Mouse (Mus musculus) MN1 (cell line): ENCODE measurements at regions not wholly inside any gene's neighbourhood (a gene's known extent, or its start where the extent isn't known, plus 50 kb on each side); places are given as distances from the start of the nearest gene placed in this dataset.
A peak's percentile ranks its signal among the peaks of the same experiment; 100 is the strongest.

ENCODE experiments used
- DNase-seq: peaks from one replicate; pipeline ENCODE4 v3.0.0-alpha.2; 2016; ENCODE audit warnings: low spot score

GRCm38 (mm10) chr6:88964071-88964470, 62.0 kb downstream of the Tpra1 start:
- DNase-seq, result no peak

GRCm38 (mm10) chr6:88964911-88965310, 62.9 kb downstream of the Tpra1 start:
- no peak for DNase-seq

GRCm38 (mm10) chr6:88965361-88966226, 63.5 kb downstream of the Tpra1 start:
- no peak for DNase-seq

GRCm38 (mm10) chr6:88966501-88966900, 64.5 kb downstream of the Tpra1 start:
- peak; percentile 14 for DNase-seq

GRCm38 (mm10) chr6:88968842-88969241, 66.8 kb downstream of the Tpra1 start:
- no peak for DNase-seq

GRCm38 (mm10) chr6:88971729-88972128, 69.7 kb downstream of the Tpra1 start:
- peak; percentile 87 for DNase-seq

GRCm38 (mm10) chr6:88974457-88974856, 72.4 kb downstream of the Tpra1 start:
- DNase-seq, result no peak

GRCm38 (mm10) chr6:88976581-88976980, 74.5 kb downstream of the Tpra1 start:
- no peak for DNase-seq

- no peak for DNase-seq
Observed at GRCm38 (mm10) chr6:88976994-88977393, 74.9 kb downstream of the Tpra1 start.

GRCm38 (mm10) chr6:88978970-88979369, 76.9 kb downstream of the Tpra1 start:
- DNase-seq, result no peak

- DNase-seq, result peak; percentile 63
Observed at GRCm38 (mm10) chr6:88980112-88980511, 78.1 kb downstream of the Tpra1 start.

- no peak for DNase-seq
Observed at GRCm38 (mm10) chr6:88981544-88981943, 79.5 kb downstream of the Tpra1 start.

GRCm38 (mm10) chr6:88984170-88984569, 82.1 kb downstream of the Tpra1 start:
- DNase-seq, result no peak

- no peak for DNase-seq
Observed at GRCm38 (mm10) chr6:88984863-88985262, 82.8 kb downstream of the Tpra1 start.

GRCm38 (mm10) chr6:88988551-88988950, 86.5 kb downstream of the Tpra1 start:
- no peak for DNase-seq

- DNase-seq, result no peak
Observed at GRCm38 (mm10) chr6:88989617-88990299, 87.7 kb downstream of the Tpra1 start.

- DNase-seq, result peak; percentile 21
Observed at GRCm38 (mm10) chr6:88990300-88990685, 88.2 kb downstream of the Tpra1 start.

- no peak for DNase-seq
Observed at GRCm38 (mm10) chr6:88995077-88995476, 93.0 kb downstream of the Tpra1 start.

GRCm38 (mm10) chr6:88998927-88999722, 97.1 kb downstream of the Tpra1 start:
- no peak for DNase-seq

GRCm38 (mm10) chr6:89000359-89000758, 98.3 kb downstream of the Tpra1 start:
- DNase-seq, result no peak

- DNase-seq, result peak; percentile 20
Observed at GRCm38 (mm10) chr6:89003197-89003923, 101.3 kb downstream of the Tpra1 start.

GRCm38 (mm10) chr6:89005094-89005493, 103.0 kb downstream of the Tpra1 start:
- no peak for DNase-seq
